Mouse (Mus musculus) embryonic facial prominence, embryonic 11.5 days (tissue): ENCODE measurements around the gene Rcn3. TPM values are rescaled to one million over a fixed set of nuclear protein-coding genes. Genes with fewer than 3 reads are reported as not detected.
A peak's percentile ranks its signal among the peaks of the same experiment; 100 is the strongest.

Experiments
- ATAC-seq: fragments of 200-750 bp; cut with Nextera tagmentation; replicated peaks from 2 replicates; pipeline ENCODE4 v1.8.0; 2017; ENCODE audit warnings: low read depth; ENCODE audit not compliant: insufficient number of reproducible peaks, low FRiP score, low TSS enrichment
- DNase-seq: peaks from one replicate; pipeline ENCODE4 v3.0.0-alpha.2; 2015; ENCODE audit warnings: low spot score
- H3K27ac ChIP-seq: fragments of 300-500 bp; sonication (generic); replicated peaks from 2 replicates; pipeline ENCODE4 v1.5.1; 2014; ENCODE audit warnings: mild to moderate bottlenecking, low read depth, low read length, control low read depth
- H3K27me3 ChIP-seq: fragments of 300-500 bp; sonication (generic); 2 replicates; pipeline ENCODE4 v1.6.1; 2014; ENCODE audit warnings: mild to moderate bottlenecking, low read length, moderate library complexity, mixed read lengths; ENCODE audit not compliant: control insufficient read depth, insufficient read depth
- H3K36me3 ChIP-seq: fragments of 300-500 bp; sonication (generic); replicated peaks from 2 replicates; pipeline ENCODE4 v1.6.1; 2014; ENCODE audit warnings: low read depth, mild to moderate bottlenecking, low read length, moderate library complexity, mixed read lengths; ENCODE audit not compliant: control insufficient read depth, insufficient read depth
- H3K4me1 ChIP-seq: fragments of 300-500 bp; sonication (generic); 2 replicates; pipeline ENCODE4 v1.6.1; 2014; ENCODE audit warnings: low read length, mixed read lengths; ENCODE audit not compliant: control insufficient read depth, insufficient read depth
- H3K4me2 ChIP-seq: fragments of 300-500 bp; sonication (generic); 2 replicates; pipeline ENCODE4 v1.6.1; 2014; ENCODE audit warnings: low read depth, mild to moderate bottlenecking, control low read depth, low read length, moderate library complexity
- H3K4me3 ChIP-seq: fragments of 300-500 bp; sonication (generic); 2 replicates; pipeline ENCODE4 v1.5.1; 2014; ENCODE audit warnings: low read depth, low read length, control low read depth
- H3K9ac ChIP-seq: fragments of 300-500 bp; sonication (generic); replicated peaks from 2 replicates; pipeline ENCODE4 v1.6.1; 2014; ENCODE audit warnings: mild to moderate bottlenecking, control low read depth, low read length
- H3K9me3 ChIP-seq: fragments of 300-500 bp; sonication (generic); replicated peaks from 2 replicates; pipeline ENCODE4 v1.6.1; 2016; ENCODE audit warnings: mild to moderate bottlenecking, low read length, inconsistent platforms, mixed read lengths; ENCODE audit not compliant: control insufficient read depth
- WGBS: fragments of 180-500 bp; shearing (Covaris S2); extraction: QIAGEN DNeasy Blood & Tissue Kit; methylation state at CpG from one replicate; pipeline ENCODE4 v1.1.7; 2014; 5-methylcytosine and 5-hydroxymethylcytosine counted together
- polyA plus RNA-seq: library from polyadenylated mRNA; unstranded; fragments of >200 nt; fragmentation: Nextera tagmentation; extraction: Ambion mirVana; gene quantifications from 2 replicates; pipeline ENCODE4 v1.2.1, GENCODE M21; 2014

Gene Rcn3
- polyA plus RNA-seq, 1 experiment from 2014 or later = 221 TPM

DNA sequence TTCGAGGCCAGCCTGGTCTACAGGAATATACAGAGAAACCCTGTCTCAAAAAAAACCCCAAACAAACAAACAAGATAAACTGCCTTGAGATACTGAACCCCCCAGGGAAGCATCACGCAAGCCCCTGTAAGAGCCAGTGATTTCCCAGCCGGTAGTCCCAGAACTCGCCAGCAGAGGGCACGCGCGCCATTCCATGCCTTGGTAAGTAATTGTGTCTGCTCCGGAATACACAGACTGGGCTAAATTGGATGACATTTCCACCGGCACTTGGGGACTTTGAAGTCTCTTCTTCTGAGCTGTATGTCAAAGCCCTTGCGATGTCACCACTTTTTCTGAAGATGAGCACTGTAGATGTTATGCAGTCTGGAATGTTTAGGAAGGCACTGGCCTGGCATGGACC, 12.2 kb downstream of the Rcn3 start:
- Histone ChIP-seq H3K4me1 (no peaks in the 10 kb centered on the region), H3K27me3 (no peaks in the 10 kb centered on the region), H3K36me3 (peaks cover 8% of the 10 kb centered on the region), H3K4me2 (no peak overlapping the region), H3K9ac (no peak overlapping the region), H3K9me3 (no peaks in the 10 kb centered on the region), H3K27ac (no peak overlapping the region), H3K4me3 (no peak overlapping the region)
- ATAC-seq = no peak
- 2% methylated on average over 10 of the region's 10 CpGs for WGBS
- peak; percentile 94 for DNase-seq

- no peak overlapping the region for H3K27ac ChIP-seq
- 0 out of 2 replicates have a peak, but pooled peaks have one; percentile 15 for ATAC-seq
- H3K9ac ChIP-seq = no peak overlapping the region
- 39% methylated on average over 9 of the region's 9 CpGs for WGBS
- no peak overlapping the region for H3K4me3 ChIP-seq
- no peaks in the 10 kb centered on the region for H3K4me1 ChIP-seq
- no peaks in the 10 kb centered on the region for H3K9me3 ChIP-seq
- no peak overlapping the region for H3K4me2 ChIP-seq
- H3K27me3 ChIP-seq = no peaks in the 10 kb centered on the region
- peak; percentile 85 for DNase-seq
- H3K36me3 ChIP-seq = peaks cover 5% of the 10 kb centered on the region
Measured at GRCm38 (mm10) chr7:45078513-45078912, 13.5 kb downstream of the Rcn3 start.

- ATAC-seq (no peak), DNase-seq (no peak)
- no peaks in the 10 kb centered on the region for H3K27me3 ChIP-seq
- no peak overlapping the region for H3K27ac ChIP-seq
- no peak overlapping the region for H3K4me3 ChIP-seq
- no peak overlapping the region for H3K9ac ChIP-seq
- no peak overlapping the region for H3K4me2 ChIP-seq
- 83% methylated on average over 2 of the region's 2 CpGs for WGBS
- H3K4me1 ChIP-seq = no peaks in the 10 kb centered on the region
- peaks cover 2% of the 10 kb centered on the region for H3K36me3 ChIP-seq
- no peaks in the 10 kb centered on the region for H3K9me3 ChIP-seq
Measured at GRCm38 (mm10) chr7:45077829-45078228, 14.2 kb downstream of the Rcn3 start.

DNA sequence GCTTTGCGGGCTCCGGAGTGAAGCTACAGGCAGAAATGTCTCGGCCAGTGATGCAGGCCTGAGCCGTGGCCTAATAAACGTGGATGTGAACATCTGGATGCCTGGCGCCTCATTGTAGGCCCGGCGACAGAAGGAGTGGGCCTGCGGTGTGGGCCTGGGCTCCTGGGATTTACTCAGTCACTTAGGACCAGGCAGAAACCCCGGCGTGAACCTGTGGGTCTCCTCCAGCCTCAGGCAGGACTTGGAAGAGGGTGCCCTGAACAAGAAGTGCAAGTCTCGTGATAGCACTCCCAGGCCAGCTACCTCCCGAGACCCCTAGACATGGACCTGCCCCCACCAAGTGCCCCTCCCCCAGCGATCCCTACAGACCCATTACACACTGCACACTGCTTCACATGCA, 14.7 kb downstream of the Rcn3 start:
- H3K27me3 ChIP-seq = no peaks in the 10 kb centered on the region
- H3K4me3 ChIP-seq = no peak overlapping the region
- H3K9me3 ChIP-seq = no peaks in the 10 kb centered on the region
- no peak overlapping the region for H3K9ac ChIP-seq
- no peak for DNase-seq
- no peaks in the 10 kb centered on the region; the same call in none of the 2 replicates for H3K36me3 ChIP-seq
- 89% methylated on average over 14 of the region's 14 CpGs for WGBS
- H3K4me2 ChIP-seq = no peak overlapping the region
- H3K4me1 ChIP-seq = no peaks in the 10 kb centered on the region
- no peak overlapping the region for H3K27ac ChIP-seq
- ATAC-seq = no peak

GRCm38 (mm10) chr7:45076501-45076900, 15.5 kb downstream of the Rcn3 start:
- no peaks in the 10 kb centered on the region for H3K9me3 ChIP-seq
- WGBS = 88% methylated on average over 30 of the region's 30 CpGs
- H3K4me2 ChIP-seq = no peak overlapping the region
- no peaks in the 10 kb centered on the region; the same call in none of the 2 replicates for H3K36me3 ChIP-seq
- H3K27ac ChIP-seq = no peak overlapping the region
- no peaks in the 10 kb centered on the region for H3K4me1 ChIP-seq
- H3K9ac ChIP-seq = no peak overlapping the region
- no peak overlapping the region for H3K4me3 ChIP-seq
- DNase-seq = no peak
- no peak for ATAC-seq
- no peaks in the 10 kb centered on the region for H3K27me3 ChIP-seq

DNA sequence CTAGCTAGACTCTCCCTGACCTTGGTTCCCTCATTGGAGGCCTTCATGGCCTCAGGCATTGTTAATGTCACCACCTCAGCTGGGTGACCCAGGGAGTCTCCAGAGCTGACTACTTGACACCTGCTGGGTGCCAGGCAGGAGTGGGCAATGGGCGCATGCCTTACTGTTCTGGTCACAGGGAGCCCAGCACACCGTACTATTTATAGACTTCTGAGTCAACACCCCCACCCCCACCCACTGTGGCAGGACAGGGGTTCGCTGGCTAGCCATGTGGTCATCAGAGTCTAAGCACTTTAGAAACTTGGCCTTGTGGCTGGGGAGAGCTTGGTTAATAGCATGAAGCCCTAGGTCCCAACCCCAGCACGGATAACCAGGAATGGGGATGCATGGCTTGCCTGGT, 16.6 kb downstream of the Rcn3 start:
- Histone ChIP-seq H3K4me3 (no peak overlapping the region), H3K4me1 (no peaks in the 10 kb centered on the region), H3K9me3 (no peaks in the 10 kb centered on the region), H3K27me3 (no peaks in the 10 kb centered on the region), H3K36me3 (no peaks in the 10 kb centered on the region; the same call in none of the 2 replicates), H3K4me2 (no peak overlapping the region), H3K9ac (no peak overlapping the region), H3K27ac (no peak overlapping the region)
- no peak for ATAC-seq
- WGBS = 84% methylated on average over 4 of the region's 4 CpGs
- no peak for DNase-seq

- Histone ChIP-seq H3K9ac (no peak overlapping the region), H3K27me3 (no peaks in the 10 kb centered on the region), H3K4me2 (no peak overlapping the region), H3K9me3 (no peaks in the 10 kb centered on the region), H3K4me3 (no peak overlapping the region), H3K27ac (no peak overlapping the region), H3K4me1 (no peaks in the 10 kb centered on the region), H3K36me3 (no peaks in the 10 kb centered on the region; the same call in none of the 2 replicates)
- 89% methylated on average over 12 of the region's 12 CpGs for WGBS
- ATAC-seq (no peak), DNase-seq (no peak)
Measured at GRCm38 (mm10) chr7:45073949-45074348, 18.1 kb downstream of the Rcn3 start.

- H3K4me1 ChIP-seq = no peaks in the 10 kb centered on the region
- ATAC-seq (no peak), DNase-seq (no peak)
- H3K36me3 ChIP-seq = no peaks in the 10 kb centered on the region; the same call in none of the 2 replicates
- H3K27me3 ChIP-seq = no peaks in the 10 kb centered on the region
- H3K9me3 ChIP-seq = no peaks in the 10 kb centered on the region
- H3K4me3 ChIP-seq = no peak overlapping the region
- H3K4me2 ChIP-seq = no peak overlapping the region
- no peak overlapping the region for H3K9ac ChIP-seq
- H3K27ac ChIP-seq = no peak overlapping the region
- WGBS = 84% methylated on average over 7 of the region's 7 CpGs
Measured at GRCm38 (mm10) chr7:45073171-45073707, 18.8 kb downstream of the Rcn3 start.
